Mouse (Mus musculus): ENCODE measurements around the gene Shld2. TPM values are rescaled to one million over a fixed set of nuclear protein-coding genes. Genes with fewer than 3 reads are reported as not detected.

Shld2 gene
- 3.1 and 3.5 TPM in 2 replicates for polyA plus RNA-seq (2012; rRNA removed; ENCODE audit: low replicate concordance)

DNA sequence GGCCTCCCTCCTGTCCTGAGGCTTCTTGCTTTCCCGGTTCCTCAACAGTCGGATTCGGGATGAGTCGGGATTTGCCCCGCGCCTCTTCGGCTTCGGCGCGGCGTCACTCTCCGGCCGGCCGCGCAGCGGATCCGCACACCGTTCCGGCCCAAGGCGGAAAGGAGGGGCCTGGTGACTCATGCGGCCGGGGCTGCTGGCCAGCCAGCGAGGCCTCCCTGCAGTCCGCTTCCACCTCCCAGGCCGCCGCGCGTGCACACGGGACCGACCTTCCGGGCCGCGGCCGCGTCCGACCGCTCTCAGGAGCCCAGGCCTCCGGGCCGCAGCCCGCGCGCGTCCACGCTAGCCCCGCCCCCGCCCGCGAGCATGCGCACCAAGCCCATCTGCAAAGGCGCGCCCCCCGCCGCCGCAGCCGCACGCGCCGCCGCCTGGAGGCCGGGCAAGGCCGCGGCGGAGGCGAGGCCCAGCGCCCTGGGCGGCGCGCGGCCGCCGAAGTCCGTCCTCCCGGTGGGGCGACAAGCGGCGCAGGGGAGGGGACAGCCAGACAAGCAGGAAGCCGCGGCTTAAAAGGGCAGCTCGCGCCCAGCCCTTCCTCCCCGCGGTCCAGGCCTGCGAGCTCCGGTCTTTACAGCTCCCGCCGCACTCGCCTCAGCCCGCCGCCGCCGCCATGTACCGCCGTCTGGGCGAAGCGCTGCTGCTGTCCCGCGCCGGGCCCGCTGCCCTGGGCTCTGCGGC lies at the start of gene Shld2, which contains the start of gene Glud1:
Gene Shld2, minus strand, starts transcription at position 260 of the 732 bp plus-strand sequence.
Gene Glud1, plus strand, starts transcription at position 494 of the 732 bp plus-strand sequence.

DNA sequence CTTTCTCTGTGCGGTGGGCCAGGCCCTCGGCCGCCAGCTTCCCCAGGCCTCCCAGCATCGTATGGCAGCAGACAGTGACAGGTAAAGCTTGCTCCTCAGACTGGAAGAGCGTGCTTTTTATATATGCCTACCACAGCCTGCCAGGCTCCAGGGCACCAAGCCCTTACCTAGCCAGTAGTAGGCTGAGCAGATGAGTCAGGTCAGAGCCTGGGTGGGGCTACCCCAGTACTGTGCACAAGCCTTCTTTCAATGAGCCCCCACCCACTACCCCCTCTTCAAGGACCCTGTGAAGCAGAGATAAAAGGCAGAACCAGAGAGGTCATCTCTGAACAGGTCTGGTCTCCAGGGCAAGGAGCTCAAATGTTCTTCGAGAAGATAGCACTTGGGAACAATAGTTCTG lies 45.0 kb upstream of the Shld2 start, which contains the start of gene Fam25c:
Gene Fam25c, minus strand, starts transcription at position 133 of the 400 bp plus-strand sequence.

DNA sequence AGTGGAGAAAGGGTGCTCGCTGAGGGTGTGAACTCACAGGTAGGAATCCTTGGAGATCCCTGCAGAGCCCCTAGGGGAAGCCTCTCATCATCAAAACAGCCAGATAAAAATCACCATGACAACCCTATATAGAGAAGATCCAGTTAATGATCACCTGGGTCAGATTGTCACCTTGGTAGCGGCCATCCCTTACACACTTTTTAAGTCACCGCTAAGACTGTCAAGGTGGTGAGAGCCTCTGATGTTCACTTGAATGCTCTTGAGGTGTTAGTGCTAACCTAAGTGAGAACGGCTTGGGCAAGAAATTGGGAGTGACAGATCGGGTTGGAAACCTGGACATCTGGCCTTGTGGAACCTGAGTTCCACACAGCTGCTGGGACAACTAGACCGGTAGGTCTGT lies 91.0 kb downstream of the Shld2 start, which contains the start of gene Syt15:
Gene Syt15, plus strand, starts transcription at position 301 of the 400 bp plus-strand sequence.

DNA sequence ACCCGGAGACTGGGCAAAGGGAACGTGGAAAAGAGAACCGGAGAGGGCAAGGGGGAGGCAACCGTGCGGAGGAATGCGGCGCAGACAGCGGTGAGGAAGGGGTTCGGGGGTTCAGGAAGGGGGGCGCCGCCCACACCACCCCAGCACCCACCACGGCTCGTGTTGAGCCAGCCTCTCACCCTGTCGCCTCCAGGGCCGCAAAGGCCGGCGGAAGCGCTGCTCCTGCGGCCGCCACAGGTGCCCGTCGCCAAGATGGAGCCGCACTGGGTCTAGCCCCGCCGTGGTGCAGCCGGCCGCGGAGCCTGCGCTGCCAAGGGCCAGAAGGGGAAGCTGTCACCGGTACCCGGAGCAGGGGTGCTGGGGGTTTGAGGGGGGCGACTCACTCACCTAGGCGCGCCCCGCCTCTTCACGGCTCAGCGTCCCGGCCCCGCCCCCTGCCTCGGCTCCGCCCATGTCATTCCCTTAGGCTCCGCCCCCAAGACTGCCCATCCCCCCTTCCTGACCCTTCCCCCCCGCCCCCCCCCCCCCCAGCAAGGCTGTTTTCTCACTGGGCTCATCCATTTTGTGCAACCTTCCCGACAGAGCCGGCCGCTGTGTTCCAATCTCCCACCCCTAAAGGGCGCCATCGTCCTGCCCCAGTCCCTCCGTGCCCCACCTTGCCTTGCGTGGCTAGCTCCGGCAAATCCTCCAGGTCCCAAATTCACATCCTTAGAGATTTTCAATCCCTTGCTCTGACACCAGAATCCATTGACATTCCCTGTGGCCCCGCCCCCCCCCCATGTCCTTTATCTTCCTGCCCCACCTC lies 108.9 kb downstream of the Shld2 start, which contains the start of gene Gprin2:
Gene Gprin2, minus strand, starts transcription at position 423 of the 805 bp plus-strand sequence.

Other genes starting within 250 kb of the Shld2 start
- 5.3 and 5.7 TPM in 2 replicates for gene Anxa8, start 224.5 kb downstream of the Shld2 start, polyA plus RNA-seq (2012; rRNA removed; ENCODE audit: low replicate concordance)
- gene A630023A22Rik, start 207.7 kb downstream of the Shld2 start, polyA plus RNA-seq (2012; rRNA removed; ENCODE audit: low replicate concordance): 0.37 TPM in 1 of 2 replicates, not detected in the other
- gene Npy4r, start 158.0 kb downstream of the Shld2 start, polyA plus RNA-seq (2012; rRNA removed; ENCODE audit: low replicate concordance): 0.51 and 0.82 TPM in 2 replicates
- gene Gprin2, start 108.8 kb downstream of the Shld2 start, polyA plus RNA-seq (2012; rRNA removed; ENCODE audit: low replicate concordance): 0.37 and 0.72 TPM in 2 replicates
- 11.1 and 14.2 TPM in 2 replicates for gene Syt15, start 90.9 kb downstream of the Shld2 start, polyA plus RNA-seq (2012; rRNA removed; ENCODE audit: low replicate concordance)
- 83.7 and 91.1 TPM in 2 replicates for gene Glud1, start 234 bp upstream of the Shld2 start, polyA plus RNA-seq (2012; rRNA removed; ENCODE audit: low replicate concordance)
- 0.50 TPM in 1 of 2 replicates, not detected in the other for gene Fam25c, start 44.9 kb upstream of the Shld2 start, polyA plus RNA-seq (2012; rRNA removed; ENCODE audit: low replicate concordance)
- gene Sncg, start 64.3 kb upstream of the Shld2 start, polyA plus RNA-seq (2012; rRNA removed; ENCODE audit: low replicate concordance): 164 and 1,886 TPM in 2 replicates
- 29.2 and 53.0 TPM in 2 replicates for gene Mmrn2, start 65.0 kb upstream of the Shld2 start, polyA plus RNA-seq (2012; rRNA removed; ENCODE audit: low replicate concordance)
- gene Bmpr1a, start 192.8 kb upstream of the Shld2 start, polyA plus RNA-seq (2012; rRNA removed; ENCODE audit: low replicate concordance): 14.7 and 24.4 TPM in 2 replicates
- not detected in 2 replicates for gene 9230112D13Rik, start 212.3 kb upstream of the Shld2 start, polyA plus RNA-seq (2012; rRNA removed; ENCODE audit: low replicate concordance)

Measured in subcutaneous adipose tissue, adult 2 months (tissue).